Mouse (Mus musculus) heart, adult 2 months (tissue): ENCODE results near the gene Lamc1.

Source experiments
- CTCF ChIP-seq: fragments of 200-600 bp; IDR thresholded peaks from 2 replicates; pipeline ENCODE4 v1.8.1; 2022; ENCODE audit warnings: antibody characterized with exemption, mild to moderate bottlenecking, moderate library complexity
- EP300 ChIP-seq: fragments of 200-500 bp; IDR thresholded peaks from 2 replicates; pipeline ENCODE4 v1.6.1; 2011; ENCODE audit warnings: low read depth, low read length, control low read depth; ENCODE audit not compliant: insufficient read depth
- POLR2A ChIP-seq: fragments of 200-500 bp; IDR thresholded peaks from 2 replicates; pipeline ENCODE4 v1.6.1; 2011; ENCODE audit warnings: mild to moderate bottlenecking, low read depth, low read length, control low read depth; ENCODE audit not compliant: insufficient read depth

DNA sequence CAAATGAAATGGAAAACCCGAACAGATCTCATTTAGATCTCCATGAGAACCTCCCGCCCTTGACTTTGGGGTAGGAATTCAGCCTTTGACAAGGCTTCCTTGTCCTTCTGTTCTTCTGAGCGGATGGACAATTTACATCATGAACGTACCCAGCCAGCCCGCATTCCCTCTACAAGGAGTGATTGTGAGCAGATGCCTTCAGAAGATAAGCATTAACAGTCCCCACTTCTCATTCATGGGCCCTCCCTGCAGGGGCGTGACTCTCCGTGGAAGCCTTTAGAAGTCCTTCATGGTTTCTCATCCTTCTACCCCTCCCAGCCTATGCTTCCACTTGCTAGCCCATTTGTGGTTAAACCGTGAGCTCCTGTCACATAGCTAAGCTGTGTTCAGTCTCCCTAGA is 58.9 kb downstream of the Lamc1 start:
- no peak for TF ChIP-seq CTCF
- TF ChIP-seq POLR2A, result no peak
- TF ChIP-seq EP300, result no peak
